Mouse (Mus musculus) intestine, embryonic 16.5 days (tissue): ENCODE measurements around the gene Kbtbd4. TPM values are rescaled to one million over a fixed set of nuclear protein-coding genes. Genes with fewer than 3 reads are reported as not detected.
A peak's percentile ranks its signal among the peaks of the same experiment; 100 is the strongest.

Experiments
- ATAC-seq: fragments of 200-750 bp; cut with Nextera tagmentation; 2 replicates; pipeline ENCODE4 v1.8.0; 2017; ENCODE audit warnings: moderate TSS enrichment, moderate library complexity
- H3K27ac ChIP-seq: fragments of 300-500 bp; sonication (generic); 2 replicates; pipeline ENCODE4 v1.5.1; 2014; ENCODE audit warnings: mild to moderate bottlenecking, low read length
- H3K27me3 ChIP-seq: fragments of 300-500 bp; sonication (generic); replicated peaks from 2 replicates; pipeline ENCODE4 v1.6.1; 2014; ENCODE audit warnings: low read length, control low read depth, mixed read lengths; ENCODE audit not compliant: control insufficient read depth, insufficient read depth
- H3K36me3 ChIP-seq: fragments of 300-500 bp; sonication (generic); 2 replicates; pipeline ENCODE4 v1.6.1; 2014; ENCODE audit warnings: low read length, control low read depth; ENCODE audit not compliant: control insufficient read depth, insufficient read depth
- H3K4me1 ChIP-seq: fragments of 300-500 bp; sonication (generic); 2 replicates; pipeline ENCODE4 v1.6.1; 2014; ENCODE audit warnings: low read length, control low read depth, mixed read lengths; ENCODE audit not compliant: control insufficient read depth, insufficient read depth
- H3K4me2 ChIP-seq: fragments of 300-500 bp; sonication (generic); 2 replicates; pipeline ENCODE4 v1.6.1; 2014; ENCODE audit warnings: low read depth, low read length, control low read depth
- H3K4me3 ChIP-seq: fragments of 300-500 bp; sonication (generic); 2 replicates; pipeline ENCODE4 v1.5.1; 2014; ENCODE audit warnings: mild to moderate bottlenecking, low read length
- H3K9ac ChIP-seq: fragments of 300-500 bp; sonication (generic); 2 replicates; pipeline ENCODE4 v1.6.1; 2014; ENCODE audit warnings: low read depth, low read length
- H3K9me3 ChIP-seq: fragments of 300-500 bp; sonication (generic); 2 replicates; pipeline ENCODE4 v1.6.1; 2016; ENCODE audit warnings: low read length, control low read depth; ENCODE audit not compliant: control insufficient read depth
- WGBS: fragments of 180-500 bp; shearing (Covaris S2); extraction: QIAGEN DNeasy Blood & Tissue Kit; methylation state at CpG from one replicate; pipeline ENCODE4 v1.1.7; 2014; 5-methylcytosine and 5-hydroxymethylcytosine counted together
- polyA plus RNA-seq: library from polyadenylated mRNA; unstranded; fragments of >200 nt; fragmentation: Nextera tagmentation; extraction: Ambion mirVana; gene quantifications from 2 replicates; pipeline ENCODE4 v1.2.1, GENCODE M21; 2015

Gene Kbtbd4
- polyA plus RNA-seq, 1 experiment from 2014 or later, result 27.1 TPM

GRCm38 (mm10) chr2:90879419-90879818, 25.1 kb upstream of the Kbtbd4 start:
- Histone ChIP-seq H3K9ac (no peak overlapping the region), H3K4me2 (no peak overlapping the region), H3K27ac (no peak overlapping the region), H3K4me3 (no peak overlapping the region), H3K36me3 (no peaks in the 10 kb centered on the region), H3K4me1 (no peaks in the 10 kb centered on the region), H3K9me3 (no peaks in the 10 kb centered on the region), H3K27me3 (no peaks in the 10 kb centered on the region)
- ATAC-seq, result no peak

GRCm38 (mm10) chr2:90880144-90880785, 24.3 kb upstream of the Kbtbd4 start:
- Histone ChIP-seq H3K4me2 (no peak overlapping the region), H3K27me3 (0 out of 2 replicates have a peak, but pooled peaks cover 4% of the 10 kb centered on the region), H3K36me3 (no peaks in the 10 kb centered on the region), H3K4me1 (peaks cover under 1% of the 10 kb centered on the region; the same call in 1 of the 2 replicates), H3K27ac (no peak overlapping the region), H3K9ac (no peak overlapping the region), H3K4me3 (no peak overlapping the region), H3K9me3 (no peaks in the 10 kb centered on the region)
- no peak for ATAC-seq
- WGBS, result 45% methylated on average over 6 of the region's 6 CpGs

GRCm38 (mm10) chr2:90881824-90882223, 22.7 kb upstream of the Kbtbd4 start:
- no peaks in the 10 kb centered on the region for H3K9me3 ChIP-seq
- H3K9ac ChIP-seq, result no peak overlapping the region
- peaks cover 9% of the 10 kb centered on the region for H3K4me1 ChIP-seq
- no peak overlapping the region for H3K4me3 ChIP-seq
- no peak overlapping the region for H3K27ac ChIP-seq
- H3K27me3 ChIP-seq, result peaks cover 11% of the 10 kb centered on the region; the same call in 1 of the 2 replicates
- WGBS, result 83% methylated on average over 2 of the region's 2 CpGs
- no peaks in the 10 kb centered on the region for H3K36me3 ChIP-seq
- no peak for ATAC-seq
- no peak overlapping the region for H3K4me2 ChIP-seq

GRCm38 (mm10) chr2:90885218-90886041, 19.1 kb upstream of the Kbtbd4 start, which contains the start of gene C1qtnf4:
TSS of gene C1qtnf4 (plus strand) at chr2:90885860.
- peak within 1 kb of the TSS; percentile 52 for H3K4me3 ChIP-seq
- peak within 1 kb of the TSS; percentile 91 for H3K4me2 ChIP-seq
- H3K9ac ChIP-seq, result peak within 1 kb of the TSS; percentile 61
- ATAC-seq, result peak; percentile 27; the same call in 1 of the 2 replicates
- H3K4me1 ChIP-seq, result peaks cover 16% of the 10 kb centered on the region
- 2% methylated on average over 44 of the region's 45 CpGs for WGBS
- no peaks in the 10 kb centered on the region for H3K9me3 ChIP-seq
- no peaks in the 10 kb centered on the region for H3K36me3 ChIP-seq
- peaks cover 30% of the 10 kb centered on the region for H3K27me3 ChIP-seq
- H3K27ac ChIP-seq, result no peak within 1 kb of the TSS

- Histone ChIP-seq H3K36me3 (no peaks in the 10 kb centered on the region), H3K27me3 (peaks cover 30% of the 10 kb centered on the region), H3K9me3 (no peaks in the 10 kb centered on the region), H3K4me3 (no peak overlapping the region), H3K4me1 (peaks cover 16% of the 10 kb centered on the region), H3K9ac (no peak overlapping the region), H3K27ac (no peak overlapping the region), H3K4me2 (peak overlapping the region; percentile 91; the same call in 1 of the 2 replicates)
- WGBS, result 41% methylated on average over 6 of the region's 6 CpGs
- ATAC-seq, result no peak
Measured at GRCm38 (mm10) chr2:90886436-90886835, 18.1 kb upstream of the Kbtbd4 start.

- WGBS, result 65% methylated on average over 5 of the region's 5 CpGs
- Histone ChIP-seq H3K9me3 (no peaks in the 10 kb centered on the region), H3K36me3 (no peaks in the 10 kb centered on the region), H3K27ac (no peak overlapping the region), H3K4me3 (no peak overlapping the region), H3K9ac (no peak overlapping the region), H3K4me1 (peaks cover 16% of the 10 kb centered on the region), H3K4me2 (no peak overlapping the region), H3K27me3 (peaks cover 30% of the 10 kb centered on the region)
- no peak for ATAC-seq
Measured at GRCm38 (mm10) chr2:90887627-90888026, 16.9 kb upstream of the Kbtbd4 start.

GRCm38 (mm10) chr2:90889550-90890548, 14.7 kb upstream of the Kbtbd4 start:
- peak overlapping the region; percentile 63 for H3K4me3 ChIP-seq
- 3% methylated on average over 127 of the region's 133 CpGs for WGBS
- ATAC-seq, result peak; percentile 84
- peaks cover 16% of the 10 kb centered on the region for H3K4me1 ChIP-seq
- H3K9ac ChIP-seq, result peak overlapping the region; percentile 72
- H3K4me2 ChIP-seq, result peak overlapping the region; percentile 93
- no peaks in the 10 kb centered on the region for H3K36me3 ChIP-seq
- H3K27me3 ChIP-seq, result peaks cover 30% of the 10 kb centered on the region
- H3K27ac ChIP-seq, result no peak overlapping the region
- H3K9me3 ChIP-seq, result no peaks in the 10 kb centered on the region

GRCm38 (mm10) chr2:90893673-90894298, 10.8 kb upstream of the Kbtbd4 start:
- Histone ChIP-seq H3K36me3 (peaks cover 9% of the 10 kb centered on the region), H3K9me3 (no peaks in the 10 kb centered on the region), H3K4me1 (peaks cover 7% of the 10 kb centered on the region; the same call in 1 of the 2 replicates), H3K27ac (no peak overlapping the region), H3K4me3 (no peak overlapping the region), H3K27me3 (peaks cover 7% of the 10 kb centered on the region; the same call in 1 of the 2 replicates), H3K4me2 (no peak overlapping the region), H3K9ac (no peak overlapping the region)
- ATAC-seq, result peak; percentile 51; the same call in 1 of the 2 replicates
- WGBS, result 76% methylated on average over 6 of the region's 6 CpGs
